Mouse (Mus musculus) intestine, embryonic 16.5 days (tissue): ENCODE measurements around the gene Camk1d. TPM values are rescaled to one million over a fixed set of nuclear protein-coding genes. Genes with fewer than 3 reads are reported as not detected.

Source experiments
- ATAC-seq: fragments of 200-750 bp; cut with Nextera tagmentation; 2 replicates; pipeline ENCODE4 v1.8.0; 2017; ENCODE audit warnings: moderate TSS enrichment, moderate library complexity
- H3K27ac ChIP-seq: fragments of 300-500 bp; sonication (generic); 2 replicates; pipeline ENCODE4 v1.5.1; 2014; ENCODE audit warnings: mild to moderate bottlenecking, low read length
- H3K27me3 ChIP-seq: fragments of 300-500 bp; sonication (generic); replicated peaks from 2 replicates; pipeline ENCODE4 v1.6.1; 2014; ENCODE audit warnings: low read length, control low read depth, mixed read lengths; ENCODE audit not compliant: control insufficient read depth, insufficient read depth
- H3K36me3 ChIP-seq: fragments of 300-500 bp; sonication (generic); 2 replicates; pipeline ENCODE4 v1.6.1; 2014; ENCODE audit warnings: low read length, control low read depth; ENCODE audit not compliant: control insufficient read depth, insufficient read depth
- H3K4me1 ChIP-seq: fragments of 300-500 bp; sonication (generic); 2 replicates; pipeline ENCODE4 v1.6.1; 2014; ENCODE audit warnings: low read length, control low read depth, mixed read lengths; ENCODE audit not compliant: control insufficient read depth, insufficient read depth
- H3K4me2 ChIP-seq: fragments of 300-500 bp; sonication (generic); 2 replicates; pipeline ENCODE4 v1.6.1; 2014; ENCODE audit warnings: low read depth, low read length, control low read depth
- H3K4me3 ChIP-seq: fragments of 300-500 bp; sonication (generic); 2 replicates; pipeline ENCODE4 v1.5.1; 2014; ENCODE audit warnings: mild to moderate bottlenecking, low read length
- H3K9ac ChIP-seq: fragments of 300-500 bp; sonication (generic); 2 replicates; pipeline ENCODE4 v1.6.1; 2014; ENCODE audit warnings: low read depth, low read length
- H3K9me3 ChIP-seq: fragments of 300-500 bp; sonication (generic); 2 replicates; pipeline ENCODE4 v1.6.1; 2016; ENCODE audit warnings: low read length, control low read depth; ENCODE audit not compliant: control insufficient read depth
- WGBS: fragments of 180-500 bp; shearing (Covaris S2); extraction: QIAGEN DNeasy Blood & Tissue Kit; methylation state at CpG from one replicate; pipeline ENCODE4 v1.1.7; 2014; 5-methylcytosine and 5-hydroxymethylcytosine counted together
- polyA plus RNA-seq: library from polyadenylated mRNA; unstranded; fragments of >200 nt; fragmentation: Nextera tagmentation; extraction: Ambion mirVana; gene quantifications from 2 replicates; pipeline ENCODE4 v1.2.1, GENCODE M21; 2015

Camk1d gene
- polyA plus RNA-seq, 1 experiment from 2014 or later = 23.1 TPM

DNA sequence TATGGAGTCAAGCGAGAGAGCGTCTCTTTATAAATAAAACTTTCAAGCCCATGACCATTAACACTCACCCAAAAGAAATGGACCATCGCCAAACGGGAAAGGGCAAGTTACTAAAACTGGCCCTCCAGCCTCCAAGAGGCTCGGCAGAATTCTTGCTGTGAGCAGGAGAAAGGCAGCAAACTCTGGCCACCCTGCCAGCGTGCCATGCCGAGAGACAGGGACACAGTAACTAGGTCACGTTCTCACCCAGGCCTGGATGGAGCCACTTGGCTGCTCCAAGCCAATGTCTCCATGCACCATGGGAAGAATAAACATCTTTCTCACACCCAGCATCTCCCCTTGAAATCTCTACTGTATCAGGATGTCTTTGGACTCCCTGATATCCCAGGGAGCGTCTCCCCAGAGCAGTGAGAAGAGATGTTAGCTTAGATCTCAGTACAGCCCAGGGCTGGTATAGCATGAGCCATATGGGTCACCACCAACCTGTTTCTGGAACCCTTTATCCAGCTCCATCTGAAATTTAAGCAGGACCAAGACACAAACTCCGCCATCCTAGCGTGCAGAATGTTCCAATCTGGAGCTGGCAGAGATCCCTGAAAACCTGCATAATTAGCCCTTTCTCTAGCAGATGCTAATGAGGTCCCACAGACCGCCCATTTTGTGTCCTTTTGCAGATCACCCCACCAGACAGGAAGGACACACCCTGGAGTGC, 38.7 kb downstream of the Camk1d start:
- peak overlapping the region; percentile 38; the same call in 1 of the 2 replicates for H3K4me2 ChIP-seq
- peak overlapping the region; percentile 82; the same call in 1 of the 2 replicates for H3K27ac ChIP-seq
- 84% methylated on average over 12 of the region's 12 CpGs for WGBS
- no peaks in the 10 kb centered on the region for H3K36me3 ChIP-seq
- peak overlapping the region; percentile 13; the same call in 1 of the 2 replicates for H3K4me3 ChIP-seq
- peaks cover 20% of the 10 kb centered on the region for H3K4me1 ChIP-seq
- H3K9me3 ChIP-seq = no peaks in the 10 kb centered on the region
- no peak overlapping the region for H3K9ac ChIP-seq
- H3K27me3 ChIP-seq = no peaks in the 10 kb centered on the region
- peak; percentile 32; the same call in 1 of the 2 replicates for ATAC-seq

DNA sequence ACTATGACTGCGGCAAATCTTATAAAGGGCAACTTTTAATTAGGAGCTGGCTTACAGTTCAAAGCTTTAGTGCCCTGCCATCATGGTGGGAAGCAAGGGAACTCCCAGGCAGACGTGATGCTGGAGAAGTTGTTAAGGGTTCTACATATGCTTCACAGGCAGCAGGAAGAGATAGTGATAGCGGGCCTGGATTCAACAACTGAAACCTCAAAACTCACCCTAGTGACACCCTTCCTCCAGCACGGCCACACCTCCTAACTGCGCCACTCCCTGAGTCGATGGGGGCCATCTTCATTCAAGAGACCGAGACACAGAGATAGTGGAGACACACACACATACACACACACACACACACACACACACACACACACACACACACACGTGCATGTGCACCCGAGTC, 39.8 kb downstream of the Camk1d start:
- Histone ChIP-seq H3K36me3 (peaks cover 2% of the 10 kb centered on the region; the same call in 1 of the 2 replicates), H3K27me3 (no peaks in the 10 kb centered on the region), H3K4me1 (peaks cover 20% of the 10 kb centered on the region), H3K4me2 (no peak overlapping the region), H3K27ac (no peak overlapping the region), H3K9me3 (no peaks in the 10 kb centered on the region), H3K9ac (no peak overlapping the region), H3K4me3 (no peak overlapping the region)
- 92% methylated on average over 9 of the region's 9 CpGs for WGBS
- ATAC-seq = no peak

DNA sequence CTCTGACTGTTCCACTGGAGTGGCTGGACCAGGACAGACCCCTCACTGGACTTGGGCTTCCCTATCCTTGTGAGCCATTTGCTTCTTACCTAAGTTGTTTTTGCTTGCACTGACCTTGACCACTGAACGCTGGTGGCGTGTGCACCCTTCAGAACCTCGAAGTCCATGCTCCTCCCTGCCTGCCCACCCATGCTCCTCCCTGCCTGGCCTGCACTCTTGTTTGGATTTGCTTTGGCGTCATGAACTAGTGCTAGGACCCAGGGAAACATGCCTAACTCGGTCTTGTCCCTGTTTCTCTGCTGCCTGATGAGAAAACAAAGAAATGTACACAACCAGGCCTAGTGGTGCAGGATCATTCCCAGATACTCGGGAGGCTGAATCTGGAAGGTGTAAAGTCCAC, 40.5 kb downstream of the Camk1d start:
- Histone ChIP-seq H3K9me3 (no peaks in the 10 kb centered on the region), H3K27ac (no peak overlapping the region), H3K27me3 (no peaks in the 10 kb centered on the region), H3K4me3 (no peak overlapping the region), H3K4me2 (no peak overlapping the region), H3K36me3 (peaks cover 2% of the 10 kb centered on the region; the same call in 1 of the 2 replicates), H3K9ac (no peak overlapping the region), H3K4me1 (peaks cover 20% of the 10 kb centered on the region)
- WGBS = 61% methylated on average over 6 of the region's 6 CpGs
- no peak for ATAC-seq

DNA sequence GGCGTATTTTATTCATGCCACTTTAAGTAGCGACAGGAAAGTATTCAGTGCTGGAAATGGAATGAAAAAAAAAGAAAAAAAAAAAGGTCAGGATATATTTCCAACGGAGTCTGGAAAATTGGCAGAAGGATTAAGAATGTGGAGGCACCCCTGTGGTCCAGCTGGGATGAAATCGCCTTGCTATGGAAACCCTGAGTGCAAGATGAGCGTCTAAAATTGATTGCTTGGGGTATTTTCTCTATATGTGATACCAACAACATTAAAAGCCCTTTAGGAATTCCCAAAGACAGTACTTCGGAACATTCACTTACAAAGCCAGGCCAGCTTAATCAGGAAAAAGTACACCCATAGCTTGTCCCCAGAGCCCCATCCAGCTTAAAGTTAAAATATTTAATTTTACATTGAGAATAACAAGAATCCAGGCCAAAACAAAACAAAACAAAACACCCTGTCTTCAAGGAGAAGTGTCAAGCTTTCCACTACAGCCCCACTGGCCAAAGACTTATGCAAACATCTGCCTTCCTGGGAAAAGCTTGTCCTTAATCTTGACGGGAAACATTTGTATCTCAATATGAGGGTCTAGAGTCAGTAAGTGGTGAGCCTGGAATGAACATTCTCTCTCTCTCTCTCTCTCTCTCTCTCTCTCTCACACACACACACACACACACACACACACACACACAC, 41.3 kb downstream of the Camk1d start:
- H3K27ac ChIP-seq = no peak overlapping the region
- H3K9ac ChIP-seq = no peak overlapping the region
- H3K27me3 ChIP-seq = no peaks in the 10 kb centered on the region
- no peak for ATAC-seq
- WGBS = 54% methylated on average over 7 of the region's 7 CpGs
- H3K4me1 ChIP-seq = peaks cover 20% of the 10 kb centered on the region
- no peak overlapping the region for H3K4me3 ChIP-seq
- no peak overlapping the region for H3K4me2 ChIP-seq
- H3K36me3 ChIP-seq = peaks cover 2% of the 10 kb centered on the region; the same call in 1 of the 2 replicates
- H3K9me3 ChIP-seq = no peaks in the 10 kb centered on the region

DNA sequence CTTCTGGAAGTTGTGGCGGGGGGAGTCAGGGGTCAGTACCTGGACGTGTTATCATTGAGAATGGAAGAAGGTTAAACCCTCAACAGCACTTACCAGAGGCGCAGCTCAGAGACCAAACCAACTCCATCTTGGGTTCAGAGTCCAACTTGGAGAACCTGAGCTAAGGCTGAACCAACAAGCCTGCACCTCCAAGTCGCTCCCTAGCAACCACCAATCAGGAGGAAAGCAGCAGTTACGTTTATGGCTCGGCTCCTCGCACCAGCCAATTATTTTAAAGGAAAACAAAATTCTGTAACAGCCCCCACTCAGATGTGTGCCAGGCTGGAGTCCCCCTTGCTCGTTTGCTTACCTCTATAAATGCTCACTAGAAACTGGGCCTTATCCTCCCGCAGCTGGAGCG, 44.2 kb downstream of the Camk1d start:
- no peak overlapping the region for H3K4me3 ChIP-seq
- no peak overlapping the region for H3K9ac ChIP-seq
- peaks cover 8% of the 10 kb centered on the region; the same call in 1 of the 2 replicates for H3K4me1 ChIP-seq
- H3K27me3 ChIP-seq = no peaks in the 10 kb centered on the region
- no peak for ATAC-seq
- no peak overlapping the region for H3K27ac ChIP-seq
- no peak overlapping the region for H3K4me2 ChIP-seq
- H3K9me3 ChIP-seq = no peaks in the 10 kb centered on the region
- WGBS = 93% methylated on average over 10 of the region's 10 CpGs
- peaks cover 2% of the 10 kb centered on the region; the same call in 1 of the 2 replicates for H3K36me3 ChIP-seq

DNA sequence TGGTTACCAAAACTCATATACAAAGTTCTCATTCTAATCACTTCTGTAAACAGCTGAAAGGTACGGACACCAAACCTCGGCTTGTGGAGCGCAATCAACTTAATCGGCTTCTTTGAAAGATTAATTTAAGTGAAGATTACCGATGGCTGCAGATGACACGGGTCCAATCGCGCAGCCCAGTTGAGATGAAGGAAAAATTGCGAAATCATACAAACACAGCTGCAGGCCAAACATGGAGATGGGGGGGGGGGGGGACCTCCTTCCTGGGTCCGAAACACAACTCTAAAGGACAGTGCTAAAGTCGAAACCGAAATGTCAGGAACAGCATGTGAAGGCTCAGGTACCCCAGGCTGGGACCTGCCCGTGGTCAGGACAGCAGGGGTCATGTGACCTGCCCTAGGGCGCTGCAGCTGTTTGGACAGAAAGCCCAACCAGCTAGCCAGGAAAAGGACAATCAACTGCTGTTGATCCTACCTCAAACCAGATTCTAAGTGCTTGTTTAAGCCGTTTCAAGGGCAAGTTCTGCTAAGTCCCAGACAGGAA, 44.7 kb downstream of the Camk1d start:
- H3K4me1 ChIP-seq = peaks cover 8% of the 10 kb centered on the region; the same call in 1 of the 2 replicates
- no peaks in the 10 kb centered on the region for H3K27me3 ChIP-seq
- ATAC-seq = no peak; the same call in 1 of the 2 replicates
- no peaks in the 10 kb centered on the region for H3K9me3 ChIP-seq
- no peak overlapping the region for H3K4me2 ChIP-seq
- no peak overlapping the region for H3K4me3 ChIP-seq
- no peak overlapping the region; the same call in 1 of the 2 replicates for H3K27ac ChIP-seq
- no peak overlapping the region for H3K9ac ChIP-seq
- WGBS = 79% methylated on average over 15 of the region's 15 CpGs
- peaks cover 2% of the 10 kb centered on the region; the same call in 1 of the 2 replicates for H3K36me3 ChIP-seq

DNA sequence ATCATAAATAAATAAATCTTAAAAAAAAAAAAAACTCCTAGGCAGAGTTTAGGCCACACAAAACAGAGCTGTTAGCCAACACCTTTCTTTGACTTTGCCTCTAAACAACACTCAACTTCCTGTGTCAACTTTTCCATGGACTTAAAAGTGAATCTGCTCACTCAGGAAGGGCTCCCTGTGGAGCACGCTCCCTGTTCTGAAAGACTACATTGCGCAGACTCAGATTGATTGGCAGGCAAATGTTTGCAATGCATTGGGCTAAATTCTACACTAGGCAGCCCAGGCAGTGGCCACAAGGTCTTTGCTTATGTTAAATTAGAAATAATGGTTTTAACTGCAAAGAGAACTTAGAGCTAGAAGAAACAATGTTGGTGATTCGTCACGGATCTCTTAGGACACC, 45.4 kb downstream of the Camk1d start:
- Histone ChIP-seq H3K9me3 (no peaks in the 10 kb centered on the region), H3K4me3 (no peak overlapping the region), H3K27ac (no peak overlapping the region), H3K36me3 (peaks cover 2% of the 10 kb centered on the region; the same call in 1 of the 2 replicates), H3K4me1 (peaks cover 7% of the 10 kb centered on the region; the same call in 1 of the 2 replicates), H3K27me3 (no peaks in the 10 kb centered on the region), H3K9ac (no peak overlapping the region), H3K4me2 (no peak overlapping the region)
- ATAC-seq = no peak
- 79% methylated on average over 4 of the region's 4 CpGs for WGBS

DNA sequence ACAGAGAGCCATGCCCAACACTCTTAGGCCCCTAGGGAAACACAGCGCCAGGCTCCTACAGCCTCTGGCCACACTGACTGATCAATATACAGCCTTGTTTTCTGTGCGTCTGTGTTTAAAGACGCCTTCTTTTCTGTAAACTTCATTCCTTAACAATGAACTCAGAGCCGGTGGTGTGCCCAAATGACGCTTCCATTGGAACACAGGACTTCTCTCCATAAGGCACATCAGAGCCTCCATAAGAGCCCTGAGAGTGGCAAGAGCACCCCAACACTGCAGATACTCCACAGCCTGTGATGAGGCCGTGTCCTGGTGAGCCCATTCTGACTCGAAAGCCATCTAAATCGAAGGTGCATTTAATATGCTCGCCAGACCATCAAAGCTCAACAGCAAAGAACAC, 50.8 kb downstream of the Camk1d start:
- no peaks in the 10 kb centered on the region for H3K27me3 ChIP-seq

DNA sequence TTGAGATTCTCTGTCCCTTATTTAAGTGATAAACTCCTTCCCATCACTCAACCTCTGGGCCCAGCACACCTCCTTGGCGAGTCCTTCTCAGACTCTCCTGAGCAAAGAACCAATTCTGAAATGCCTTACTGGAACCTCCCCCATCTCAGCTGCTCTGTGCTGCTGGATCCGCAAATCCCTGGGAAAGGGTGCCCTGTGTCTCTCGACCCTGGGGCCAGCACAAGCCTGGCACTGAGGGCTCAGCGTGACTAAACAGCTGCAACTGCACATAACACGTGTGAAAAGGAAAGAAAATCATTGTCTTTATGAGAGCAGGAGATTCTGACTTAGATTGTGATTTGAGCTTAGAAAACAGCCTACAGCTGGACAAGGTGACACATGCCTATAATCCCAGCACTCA, 52.4 kb downstream of the Camk1d start:
- Histone ChIP-seq H3K27me3 (no peaks in the 10 kb centered on the region), H3K36me3 (no peaks in the 10 kb centered on the region), H3K4me2 (no peak overlapping the region), H3K4me3 (no peak overlapping the region), H3K9ac (no peak overlapping the region), H3K27ac (no peak overlapping the region), H3K4me1 (peaks cover 6% of the 10 kb centered on the region; the same call in 1 of the 2 replicates), H3K9me3 (no peaks in the 10 kb centered on the region)
- ATAC-seq = no peak
- WGBS = 66% methylated on average over 5 of the region's 5 CpGs

More for the DNA sequence above, 50.8 kb downstream of the Camk1d start:
- H3K36me3 ChIP-seq = no peaks in the 10 kb centered on the region
- H3K4me3 ChIP-seq = no peak overlapping the region
- H3K27ac ChIP-seq = no peak overlapping the region
- no peaks in the 10 kb centered on the region for H3K9me3 ChIP-seq
- no peak overlapping the region for H3K9ac ChIP-seq
- WGBS = 86% methylated on average over 9 of the region's 9 CpGs
- peaks cover under 1% of the 10 kb centered on the region; the same call in 1 of the 2 replicates for H3K4me1 ChIP-seq
- no peak overlapping the region for H3K4me2 ChIP-seq
- no peak for ATAC-seq
